Mouse (Mus musculus): ENCODE measurements around the gene Nr1i2.
A peak's percentile ranks its signal among the peaks of the same experiment; 100 is the strongest.
"Not testable (repeated sequence)": the region's sequence is repeated elsewhere in the genome, so short reads cannot be mapped to it uniquely, and the experiment has no call there.

Gene Nr1i2

DNA sequence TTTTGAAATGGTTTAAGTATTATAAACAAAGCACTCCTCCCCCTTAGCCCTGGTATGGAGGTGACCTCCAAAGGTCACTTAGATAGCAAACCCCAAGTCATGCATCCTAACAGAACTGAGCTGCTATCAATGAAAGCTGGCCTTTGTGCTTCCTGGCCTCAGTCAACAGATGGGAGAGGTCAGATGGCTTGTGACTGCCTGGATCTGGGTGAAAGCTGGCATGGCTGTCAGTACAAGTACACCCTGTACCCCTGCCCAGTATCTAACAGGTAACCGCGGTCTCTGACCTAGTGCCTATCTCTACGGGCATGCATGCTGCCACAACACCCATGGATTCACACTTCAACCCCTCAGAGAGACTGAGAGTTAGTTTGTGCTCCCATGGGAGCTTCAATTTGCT is 6.9 kb downstream of the Nr1i2 start:
- no peak for DNase-seq (ENCODE audit: extremely low spot score, low spot score)

DNA sequence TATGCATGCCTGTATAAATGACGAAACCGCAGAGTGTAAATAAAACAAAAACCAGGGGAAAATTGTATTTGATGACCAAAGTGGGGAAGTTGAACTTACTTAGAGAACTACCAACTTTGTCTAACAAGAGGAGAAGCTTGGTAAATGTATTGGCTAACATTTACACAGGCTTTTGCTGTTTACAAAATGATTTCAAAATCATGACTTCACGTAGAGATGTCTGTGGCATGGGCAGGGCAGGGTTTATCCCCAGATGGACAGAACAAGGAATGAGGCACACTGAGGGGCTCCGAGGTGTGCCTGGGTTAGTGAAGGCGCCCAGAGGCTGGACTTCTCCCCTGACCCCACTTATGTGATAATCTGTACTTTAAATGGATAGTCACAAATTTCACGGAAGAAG is 7.3 kb downstream of the Nr1i2 start:
- DNase-seq (ENCODE audit: extremely low spot score, low spot score): no peak

DNA sequence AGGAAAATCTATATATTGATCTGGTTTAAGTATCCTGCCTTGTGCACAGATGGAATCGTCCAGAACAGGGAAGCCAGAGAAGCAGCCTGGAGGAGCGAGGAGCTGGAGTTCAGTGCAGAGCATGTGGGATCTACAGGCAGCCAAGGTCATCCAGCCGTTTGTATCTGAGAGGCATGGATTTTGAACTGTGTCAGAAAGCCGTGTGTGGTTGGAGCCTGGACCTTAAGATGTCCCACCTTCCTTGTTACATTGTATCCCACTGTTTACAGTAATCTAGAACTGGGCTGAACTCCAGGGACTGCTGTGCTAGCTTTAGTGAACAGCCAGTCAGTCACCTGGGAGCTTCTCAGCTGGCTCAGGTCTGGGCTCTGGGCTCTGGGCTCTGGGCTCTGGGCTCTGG is 8.1 kb downstream of the Nr1i2 start:
- DNase-seq (ENCODE audit: extremely low spot score, low spot score): no peak

DNA sequence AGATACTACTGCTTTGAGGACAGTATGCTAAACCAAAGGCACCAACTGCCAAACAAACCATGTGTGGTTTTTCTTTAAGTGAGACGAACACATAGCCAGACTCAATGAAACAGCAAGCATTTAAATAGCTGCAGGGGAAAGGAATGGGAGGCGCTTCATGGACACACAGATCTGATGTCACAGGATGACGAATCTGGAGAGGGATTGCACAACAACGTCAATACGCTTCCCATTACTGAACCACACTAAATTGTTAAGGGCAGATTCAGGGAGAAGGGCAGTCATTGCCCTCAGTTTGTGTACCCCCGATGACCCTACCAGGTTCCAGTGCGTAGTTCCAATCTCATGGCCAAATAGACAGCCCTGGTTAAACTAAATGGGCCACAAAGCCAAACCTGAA is 8.8 kb downstream of the Nr1i2 start:
- DNase-seq (ENCODE audit: extremely low spot score, low spot score): no peak

DNA sequence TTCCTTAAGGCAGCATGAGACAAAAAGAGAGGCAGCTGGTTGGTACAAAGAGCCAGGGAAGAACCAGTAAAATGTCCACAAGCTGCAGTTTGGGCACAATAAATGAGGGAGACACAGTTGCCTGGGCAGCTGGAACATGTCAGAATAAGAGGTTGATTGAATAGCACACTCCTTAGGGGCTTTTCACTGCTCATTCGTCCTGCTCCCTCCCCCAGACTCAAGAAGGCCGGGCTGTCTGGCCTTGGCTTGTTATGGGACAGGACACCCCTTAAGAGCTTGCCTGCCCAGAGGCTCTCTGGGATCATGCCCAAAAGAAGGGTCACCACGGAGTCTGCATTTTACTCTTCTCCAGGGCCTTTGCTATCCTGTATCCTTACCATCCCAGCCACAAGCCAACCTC is 11.3 kb downstream of the Nr1i2 start:
- DNase-seq (ENCODE audit: extremely low spot score, low spot score): no peak

DNA sequence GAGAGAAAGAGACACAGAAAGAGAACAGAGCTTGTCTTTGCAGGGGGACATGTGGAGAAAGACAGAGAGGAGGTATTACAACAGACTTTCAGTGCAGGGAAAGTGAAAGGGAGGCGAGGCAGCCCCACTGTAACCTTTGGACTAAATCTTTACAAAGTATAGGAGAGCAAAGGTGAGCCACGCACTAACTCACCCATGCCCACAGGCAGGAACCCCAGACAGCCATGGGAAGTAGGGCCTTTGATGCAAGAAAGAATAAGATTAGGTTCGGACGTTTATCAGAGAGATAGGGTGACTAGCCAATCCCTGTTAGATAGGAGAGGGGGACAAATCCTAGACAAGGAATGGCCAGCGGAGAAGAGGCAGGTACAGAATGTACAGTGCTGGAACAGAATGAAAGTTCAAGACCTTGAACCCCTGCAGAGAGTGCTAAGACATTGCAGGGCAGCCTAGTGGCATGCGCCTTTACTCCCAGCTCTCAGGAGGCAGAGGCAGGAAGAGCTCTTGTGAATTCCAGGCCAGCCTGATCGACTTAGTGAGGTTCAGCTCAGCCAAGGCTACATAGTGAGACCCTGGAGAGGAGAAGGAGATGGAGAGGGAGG is 12.0 kb downstream of the Nr1i2 start:
- no peak for DNase-seq (ENCODE audit: extremely low spot score, low spot score)

DNA sequence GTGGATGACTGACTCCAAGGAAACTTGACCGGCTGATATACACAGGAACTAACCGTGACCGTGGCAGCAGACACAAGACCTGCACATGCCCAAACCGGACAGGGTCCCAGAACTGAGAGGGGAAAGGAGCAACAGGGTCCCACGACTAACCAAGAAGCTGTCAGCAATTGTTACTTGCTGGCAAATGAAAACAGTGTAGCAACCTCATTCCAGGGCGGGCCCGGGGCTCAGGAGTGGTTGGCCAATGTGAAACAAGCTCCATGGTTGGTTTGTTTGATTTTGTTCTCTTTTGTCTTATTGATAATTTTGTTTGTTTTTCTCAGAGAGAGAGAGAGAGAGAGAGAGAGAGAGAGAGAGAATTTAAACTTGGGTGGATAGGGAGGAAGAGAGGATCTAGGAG is 13.7 kb downstream of the Nr1i2 start:
- no peak for DNase-seq (ENCODE audit: extremely low spot score, low spot score)

DNA sequence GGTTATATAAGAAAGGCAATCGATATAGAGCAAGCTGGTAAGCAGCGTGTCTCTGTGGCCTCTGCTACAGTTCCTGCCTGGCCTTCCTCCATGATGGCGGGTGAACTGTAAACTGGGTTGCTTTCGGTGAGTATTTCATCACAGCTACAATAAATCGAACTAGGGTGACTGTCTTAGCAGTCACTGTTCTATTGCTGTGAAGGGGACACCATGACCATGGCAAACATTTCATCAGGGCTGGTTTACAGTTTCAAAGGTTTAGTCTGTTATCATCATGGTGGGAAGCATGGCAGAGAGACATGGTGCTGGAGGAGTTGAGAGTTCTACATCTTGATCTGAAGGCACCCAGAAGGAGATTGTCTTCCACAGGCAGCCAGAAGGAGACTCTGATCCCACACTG is 14.8 kb downstream of the Nr1i2 start:
- no peak for DNase-seq (ENCODE audit: extremely low spot score, low spot score)

DNA sequence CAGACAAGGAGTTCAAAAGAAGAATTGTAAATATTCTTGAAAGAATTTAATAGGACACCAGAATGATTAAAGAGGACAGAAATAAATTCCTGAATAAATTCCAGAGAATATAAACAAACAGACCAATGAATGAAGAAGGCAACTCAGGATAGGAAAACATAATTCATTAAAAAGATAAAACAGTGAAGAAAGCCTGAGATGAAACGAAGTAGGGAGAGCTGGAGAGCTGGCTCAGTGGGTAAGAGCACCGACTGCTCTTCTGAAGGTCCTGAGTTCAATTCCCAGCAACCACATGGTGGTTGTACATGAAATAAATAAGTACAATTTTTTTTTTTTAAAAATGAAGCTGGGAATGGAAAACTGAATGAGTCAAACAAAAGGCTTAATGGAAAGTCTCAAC is 19.9 kb downstream of the Nr1i2 start:
- no peak for DNase-seq (ENCODE audit: extremely low spot score, low spot score)

DNA sequence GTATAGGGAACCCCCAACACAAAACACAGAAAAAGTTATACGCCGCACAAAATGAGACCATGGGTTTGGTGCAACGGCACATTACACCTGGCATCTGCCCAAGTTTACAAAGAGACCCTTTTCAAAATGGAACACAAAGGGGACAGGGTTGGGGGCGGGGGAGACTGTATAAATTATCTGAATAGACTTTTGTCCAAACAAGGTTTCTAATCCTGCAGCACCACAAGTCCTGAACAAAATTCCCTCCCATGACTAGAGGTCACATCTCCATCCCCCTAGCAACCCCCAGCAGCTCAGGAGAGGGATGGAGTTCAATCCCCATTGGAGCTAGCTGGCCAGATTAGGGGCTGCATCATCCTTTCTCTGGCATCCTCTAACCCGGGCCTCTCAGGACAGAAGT is 22.1 kb downstream of the Nr1i2 start:
- DNase-seq (ENCODE audit: extremely low spot score, low spot score): no peak

DNA sequence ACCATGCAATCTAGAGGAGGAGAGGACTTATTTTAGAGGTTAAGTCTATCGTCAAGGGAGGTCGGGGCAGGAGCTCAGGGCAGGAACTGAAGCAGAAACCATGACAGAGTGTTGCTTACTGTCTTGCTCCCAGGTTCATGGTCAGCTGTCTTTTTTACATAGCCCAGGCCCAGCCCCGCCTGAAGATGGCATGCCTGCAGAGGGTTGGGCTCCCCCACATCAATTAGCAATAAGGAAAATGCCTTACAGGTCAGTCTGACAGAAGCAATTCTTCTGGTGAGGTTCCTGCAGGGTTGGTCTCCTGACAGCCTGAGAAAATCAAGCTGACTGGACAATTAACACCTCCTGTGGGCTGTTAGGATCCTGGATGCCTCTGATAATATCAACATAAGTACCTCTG is 23.0 kb downstream of the Nr1i2 start:
- DNase-seq (ENCODE audit: extremely low spot score, low spot score): no peak

DNA sequence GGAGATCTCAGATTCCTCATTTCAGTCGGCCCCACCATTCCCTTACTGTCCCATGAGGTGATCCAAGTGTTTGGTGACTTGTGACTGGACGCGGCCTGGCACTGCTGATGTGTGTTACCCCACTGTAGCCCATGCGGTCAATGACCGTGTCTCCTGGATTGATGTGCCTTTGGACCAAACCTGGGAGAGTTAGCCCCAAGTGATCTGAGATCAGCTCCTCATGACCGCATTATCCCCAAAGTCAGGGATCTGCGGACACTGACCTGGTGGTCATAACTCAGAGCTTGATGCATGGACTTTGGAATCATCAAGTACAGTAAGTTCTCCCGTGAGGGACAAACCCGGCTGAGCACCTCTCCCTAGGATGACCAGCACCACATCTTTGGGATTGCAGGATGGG is 38.7 kb downstream of the Nr1i2 start:
- no peak for DNase-seq (ENCODE audit: extremely low spot score, low spot score)

DNA sequence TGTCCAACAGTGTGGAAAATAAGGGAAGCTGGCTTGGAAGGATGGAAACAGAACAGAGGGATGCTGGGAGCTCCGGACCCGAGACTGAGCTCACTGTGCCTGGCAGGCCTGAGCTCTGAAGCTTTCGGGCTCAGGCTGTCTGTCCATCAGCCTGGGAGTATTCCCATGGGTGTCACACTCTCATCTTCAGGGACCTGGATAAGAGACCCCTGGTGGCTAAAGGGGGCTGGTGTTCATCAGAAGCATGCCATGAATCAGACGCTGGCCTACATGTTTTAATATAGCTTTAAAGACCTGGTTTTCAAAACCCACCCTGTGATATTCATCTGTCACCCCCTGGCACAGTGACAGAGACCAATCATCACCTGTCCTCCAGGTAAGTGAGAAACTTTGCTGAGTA is 39.5 kb downstream of the Nr1i2 start:
- no peak for DNase-seq (ENCODE audit: extremely low spot score, low spot score)

DNA sequence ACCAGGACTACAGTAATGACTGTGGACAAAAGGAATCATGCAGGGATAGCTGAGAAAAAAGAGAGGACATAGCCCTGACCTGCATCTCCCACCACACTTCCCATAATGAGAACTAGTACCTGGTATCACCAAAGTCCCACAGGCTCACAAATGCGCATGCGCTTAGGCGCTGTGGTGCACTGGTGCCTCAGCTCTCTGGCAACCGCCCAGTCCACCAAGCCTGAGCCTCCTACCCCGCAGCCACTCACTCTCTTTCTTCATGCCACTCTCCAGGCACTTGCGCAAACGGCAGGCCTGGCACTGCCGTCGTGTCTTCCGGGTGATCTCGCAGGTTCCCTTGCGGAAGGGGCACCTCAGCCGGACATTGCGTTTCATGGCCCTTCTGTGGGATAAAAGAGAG is 40.6 kb downstream of the Nr1i2 start:
- DNase-seq (ENCODE audit: extremely low spot score, low spot score): no peak

DNA sequence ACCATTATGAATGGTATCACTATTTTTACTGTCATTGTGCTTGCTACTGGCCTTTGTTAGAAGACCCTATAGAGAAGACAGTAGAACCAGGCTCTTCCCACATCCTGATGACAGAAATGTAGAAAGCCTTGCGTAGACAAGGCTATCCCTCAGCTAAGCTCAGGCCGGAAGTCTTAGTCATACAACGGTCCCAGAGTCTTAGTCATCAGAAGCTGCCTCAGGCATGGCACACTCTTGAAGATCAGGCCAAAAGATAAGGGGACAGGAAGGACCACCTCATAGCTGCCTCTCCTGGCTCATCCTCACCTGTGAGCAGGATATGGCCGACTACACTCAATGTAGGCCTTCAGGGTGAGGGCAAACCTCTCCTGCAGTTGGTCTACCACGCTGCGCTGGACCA is 44.2 kb downstream of the Nr1i2 start:
- DNase-seq (ENCODE audit: extremely low spot score, low spot score): no peak

DNA sequence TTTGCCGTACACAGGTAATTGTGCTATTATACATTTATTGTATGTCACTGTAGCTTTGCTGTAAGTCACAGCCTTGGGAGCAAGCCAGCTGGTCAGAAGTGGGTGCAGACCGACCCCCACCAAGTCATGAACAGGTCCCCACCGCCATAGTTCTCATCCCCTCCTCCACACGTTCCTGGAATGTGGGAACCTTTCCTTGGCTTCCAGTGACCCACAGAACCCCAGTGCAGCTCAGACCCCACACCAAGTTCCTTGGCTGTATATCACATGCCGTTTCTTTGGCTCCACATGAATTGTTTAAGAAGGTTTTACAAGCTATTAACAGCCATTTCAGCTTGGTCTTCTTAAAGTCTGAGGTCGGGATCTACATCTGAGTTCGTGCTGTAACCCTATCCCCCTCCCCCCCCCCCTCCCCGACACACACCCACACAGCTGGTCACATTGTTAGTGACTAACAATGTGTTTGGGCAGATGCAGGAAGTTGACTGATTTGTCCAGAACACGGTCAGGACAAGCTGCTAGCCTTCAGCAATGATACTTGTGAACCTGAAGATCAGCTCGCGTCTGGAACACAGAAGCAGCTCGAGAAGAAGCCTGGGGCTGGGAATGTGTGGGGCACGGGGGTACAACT is 46.2 kb downstream of the Nr1i2 start:
- peak; percentile 27 for DNase-seq (ENCODE audit: extremely low spot score, low spot score)

DNA sequence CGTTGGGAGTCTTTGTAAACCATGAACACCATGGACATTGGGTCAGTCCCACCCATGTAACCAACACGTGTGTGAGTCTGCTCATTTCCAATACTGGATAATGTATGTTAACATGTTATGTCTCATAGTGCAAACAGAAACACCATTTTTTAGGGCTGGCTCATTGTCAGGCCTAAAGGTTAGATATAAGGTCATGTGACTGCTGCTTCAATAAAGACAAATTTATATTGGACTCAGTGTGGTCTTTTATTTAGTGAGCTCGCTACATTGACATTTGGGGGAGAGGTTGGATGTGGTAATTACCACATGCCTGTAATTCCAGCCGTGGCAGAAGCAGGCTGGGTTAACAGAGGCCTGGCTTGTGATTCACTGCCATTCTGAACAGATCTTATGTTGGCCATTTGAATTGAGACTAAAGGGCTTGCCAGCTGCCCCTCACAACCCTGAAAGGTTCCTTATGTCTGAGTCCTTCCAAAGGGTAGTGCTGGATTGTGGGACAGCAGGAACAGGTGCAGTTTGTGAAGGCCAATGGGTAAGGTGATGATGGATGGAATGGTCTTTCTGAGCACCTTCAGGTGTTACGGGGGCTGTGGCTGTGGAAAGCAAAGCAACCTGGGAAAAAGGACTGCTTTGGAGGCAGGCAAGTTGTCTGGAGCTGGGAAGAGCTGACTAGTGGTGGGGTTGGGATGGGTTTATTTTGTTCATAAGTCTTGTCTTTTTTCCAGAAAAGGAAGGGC is 48.6 kb downstream of the Nr1i2 start:
- no peak for DNase-seq (ENCODE audit: extremely low spot score, low spot score)

DNA sequence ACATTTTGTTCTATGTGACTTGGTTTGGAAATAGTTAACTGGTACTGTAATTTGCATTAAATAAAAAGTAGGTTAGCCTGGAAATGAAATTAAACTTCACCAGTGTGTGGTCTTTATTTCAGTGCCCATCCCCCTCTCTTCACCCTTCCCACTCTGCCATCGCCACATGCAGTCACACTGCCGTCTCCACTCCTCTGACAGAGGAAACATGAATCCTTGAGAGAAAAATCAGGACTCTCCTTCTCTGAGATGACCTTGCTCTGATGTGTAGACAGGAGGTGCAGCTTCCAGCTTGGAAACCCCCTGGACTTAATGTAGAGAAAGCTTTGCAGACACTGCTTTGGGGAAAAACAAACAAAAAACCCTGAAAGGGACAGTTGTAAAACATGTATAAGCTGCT is 49.2 kb downstream of the Nr1i2 start:
- DNase-seq (ENCODE audit: extremely low spot score, low spot score): no peak

DNA sequence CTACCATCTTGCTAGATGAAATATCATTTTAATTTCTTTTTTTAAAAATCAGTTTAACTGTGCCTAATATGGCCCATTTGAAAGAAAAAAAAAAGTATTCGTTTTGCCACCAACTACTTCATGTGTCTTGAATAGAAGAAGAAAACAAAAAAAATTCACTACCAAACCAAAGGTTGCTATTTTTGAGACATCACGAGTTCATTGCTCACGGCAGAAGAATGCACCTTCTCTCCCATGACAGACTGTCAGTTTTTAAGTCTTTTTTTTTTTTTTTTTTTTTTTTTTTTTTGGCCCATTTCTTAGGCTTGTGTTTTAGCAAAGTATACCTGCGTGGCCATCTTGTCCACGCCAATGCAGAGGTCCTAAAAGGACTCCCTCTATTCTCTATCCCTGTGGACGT is 50.5 kb downstream of the Nr1i2 start:
- DNase-seq (ENCODE audit: extremely low spot score, low spot score): no peak

DNA sequence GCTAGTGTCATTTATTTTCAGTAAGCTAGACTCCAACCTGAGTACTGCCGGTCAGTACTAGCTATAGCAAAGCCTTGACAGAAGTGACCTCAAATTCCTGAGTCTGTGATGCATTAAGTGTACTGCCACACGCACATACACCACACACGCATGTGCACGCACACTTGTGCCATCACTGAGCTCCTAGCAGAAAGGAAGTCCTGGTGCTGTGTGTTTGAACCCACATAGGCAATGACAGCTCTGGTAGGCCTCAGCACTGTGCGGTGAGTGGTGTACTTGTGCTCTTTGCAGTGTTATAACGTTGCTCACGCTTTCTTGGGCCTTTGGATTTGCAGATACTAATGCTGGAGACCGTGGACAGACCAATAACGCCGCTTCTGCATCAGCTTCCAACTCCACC is 54.5 kb downstream of the Nr1i2 start:
- no peak for DNase-seq (ENCODE audit: extremely low spot score, low spot score)

DNA sequence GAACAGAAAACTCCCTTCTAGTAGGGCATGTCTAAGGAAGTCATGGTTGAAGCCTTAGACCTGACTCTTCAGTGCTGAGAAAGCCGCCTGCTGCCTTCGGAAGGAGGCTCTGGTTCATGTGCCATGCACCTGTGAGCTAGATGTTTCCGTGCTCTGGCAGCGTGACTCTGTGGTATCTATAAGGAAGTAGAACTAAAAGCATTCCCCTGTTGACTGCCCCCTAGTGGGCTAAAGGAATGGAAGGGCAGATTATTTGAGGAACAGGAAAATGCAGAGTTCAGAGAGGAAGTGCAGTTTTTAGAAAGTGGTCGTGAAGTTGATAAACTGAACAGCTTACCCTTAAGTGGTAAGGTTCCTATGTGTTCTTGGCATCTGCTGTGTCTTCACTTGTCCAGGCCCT is 54.9 kb downstream of the Nr1i2 start:
- no peak for DNase-seq (ENCODE audit: extremely low spot score, low spot score)

DNA sequence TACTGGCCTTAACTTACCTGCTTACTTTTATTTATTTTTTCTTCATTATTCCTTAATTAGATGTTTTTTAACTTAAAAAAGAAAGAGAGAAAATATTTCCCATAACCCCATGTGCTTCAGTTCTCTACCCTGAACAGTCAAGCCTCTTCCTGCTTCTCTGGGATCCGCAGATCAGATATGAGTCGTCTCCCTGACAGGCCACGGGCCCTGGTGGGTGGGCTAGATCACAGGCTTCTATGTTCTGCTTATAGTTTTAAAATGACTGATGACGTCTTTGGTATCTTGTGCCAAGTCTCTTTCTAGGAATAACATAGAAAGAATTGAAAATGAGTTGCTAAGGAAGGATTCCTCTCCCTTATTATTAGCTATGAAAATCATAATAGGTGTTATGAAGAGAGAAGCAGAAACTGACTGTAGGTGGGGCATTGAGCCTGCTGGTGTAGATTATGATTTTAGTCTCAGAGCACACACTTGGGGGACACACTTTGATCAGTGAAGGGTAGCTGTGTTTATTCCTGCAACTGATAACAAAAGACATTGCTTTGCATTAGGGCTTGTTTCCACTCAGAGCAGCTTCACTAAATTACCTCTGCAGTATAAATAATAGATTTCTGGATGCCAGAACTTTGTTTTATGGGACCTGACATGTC is 57.6 kb downstream of the Nr1i2 start:
- no peak for DNase-seq (ENCODE audit: extremely low spot score, low spot score)

DNA sequence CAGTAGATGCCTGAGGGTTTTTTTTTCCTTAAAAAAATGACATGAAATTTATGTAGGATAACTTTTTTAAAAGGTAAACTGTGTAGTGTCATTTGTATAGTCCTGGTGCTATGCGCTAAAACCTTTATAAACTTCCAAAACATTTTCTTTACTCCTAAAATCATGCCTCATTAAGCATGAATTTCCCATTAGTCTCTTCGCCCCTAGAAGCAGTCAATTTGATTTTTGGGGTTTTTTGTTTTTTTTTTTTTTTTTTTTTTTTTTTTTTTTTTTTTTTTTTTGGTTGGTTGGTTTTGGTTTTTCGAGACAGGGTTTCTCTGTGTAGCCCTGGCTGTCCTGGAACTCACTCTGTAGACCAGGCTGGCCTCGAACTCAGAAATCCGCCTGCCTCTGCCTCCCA is 72.1 kb downstream of the Nr1i2 start:
- not testable (repeated sequence) for DNase-seq (ENCODE audit: extremely low spot score, low spot score)

Measured in neural tube, embryonic 10.5 days (tissue).